Mouse (Mus musculus): Measurements from ENCODE around the gene Gm14443. TPM values are rescaled to one million over a fixed set of nuclear protein-coding genes. Genes with fewer than 3 reads are reported as not detected.
"Not testable (repeated sequence)": the region's sequence is repeated elsewhere in the genome, so short reads cannot be mapped to it uniquely, and the experiment has no call there.

Gm14443 gene
- polyA plus RNA-seq, 1 experiment from 2014 or later, result 0.64 TPM

DNA sequence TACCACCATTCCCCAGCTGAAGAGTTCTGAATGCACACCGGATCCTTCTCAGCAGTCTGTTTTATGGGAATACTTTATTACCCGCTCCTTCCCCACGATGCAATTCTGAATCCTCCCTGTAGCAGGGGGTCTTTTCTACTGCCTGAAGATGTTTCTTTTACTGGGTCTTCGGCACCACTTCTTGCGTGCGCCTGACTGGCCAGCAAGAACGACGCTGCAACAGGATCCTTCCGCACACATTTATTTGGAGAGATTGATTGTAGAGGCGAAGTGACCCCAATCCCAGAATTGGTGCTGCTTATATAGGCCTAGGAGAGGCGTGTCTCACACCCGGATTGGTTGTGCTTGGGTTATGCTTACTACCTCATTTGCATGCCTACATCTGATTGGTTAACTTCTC, 10.6 kb downstream of the Gm14443 start:
- ATAC-seq (replicated peaks; ENCODE audit: low FRiP score, low TSS enrichment, low read depth); H3K9ac ChIP-seq (ENCODE audit: low read length); H3K4me3 ChIP-seq (ENCODE audit: low read depth, low read length); H3K27ac ChIP-seq (ENCODE audit: low read depth); H3K4me2 ChIP-seq (ENCODE audit: low read length); H3K36me3 ChIP-seq (ENCODE audit: control insufficient read depth, insufficient read depth, low read length); DNase-seq (ENCODE audit: low spot score); H3K27me3 ChIP-seq (replicated peaks; ENCODE audit: control insufficient read depth, insufficient read depth, low read length); H3K4me1 ChIP-seq (replicated peaks; ENCODE audit: control insufficient read depth, insufficient read depth, low read length); H3K9me3 ChIP-seq (ENCODE audit: control insufficient read depth, low read length): not testable (repeated sequence)
- WGBS, result 94% methylated on average over 12 of the region's 12 CpGs

GRCm38 (mm10) chr2:175161438-175161837, 14.2 kb downstream of the Gm14443 start:
- WGBS, result 86% methylated on average over 4 of the region's 4 CpGs
- not testable (repeated sequence) for H3K27me3 ChIP-seq (replicated peaks; ENCODE audit: control insufficient read depth, insufficient read depth, low read length); H3K4me3 ChIP-seq (ENCODE audit: low read depth, low read length); ATAC-seq (replicated peaks; ENCODE audit: low FRiP score, low TSS enrichment, low read depth); H3K9me3 ChIP-seq (ENCODE audit: control insufficient read depth, low read length); H3K27ac ChIP-seq (ENCODE audit: low read depth); H3K9ac ChIP-seq (ENCODE audit: low read length); H3K4me1 ChIP-seq (replicated peaks; ENCODE audit: control insufficient read depth, insufficient read depth, low read length); H3K4me2 ChIP-seq (ENCODE audit: low read length); DNase-seq (ENCODE audit: low spot score); H3K36me3 ChIP-seq (ENCODE audit: control insufficient read depth, insufficient read depth, low read length)

DNA sequence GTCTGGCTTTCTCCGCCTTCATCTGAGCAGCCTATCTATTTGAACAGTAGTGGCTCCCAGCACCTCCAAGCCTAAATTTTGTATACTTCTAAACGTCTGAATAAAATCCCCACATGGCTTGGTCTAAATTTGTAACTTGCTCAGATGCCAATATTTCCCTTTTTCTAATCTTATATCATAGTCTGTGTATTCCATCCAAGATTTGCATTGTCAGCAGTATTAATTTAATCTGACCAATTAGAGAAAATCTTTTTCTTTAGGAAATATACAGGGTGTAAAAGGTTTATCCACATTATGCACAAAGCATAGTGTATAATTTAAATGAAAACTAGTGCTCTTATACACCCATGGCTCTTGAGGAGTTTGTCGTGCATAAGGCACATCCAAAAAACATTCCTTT, 17.0 kb downstream of the Gm14443 start:
- no peak for ATAC-seq (replicated peaks; ENCODE audit: low FRiP score, low TSS enrichment, low read depth)
- Histone ChIP-seq H3K4me1 (replicated peaks; ENCODE audit: control insufficient read depth, insufficient read depth, low read length) (no peaks in the 10 kb centered on the region), H3K4me2 (ENCODE audit: low read length) (no peak overlapping the region), H3K4me3 (ENCODE audit: low read depth, low read length) (no peak overlapping the region), H3K27me3 (replicated peaks; ENCODE audit: control insufficient read depth, insufficient read depth, low read length) (no peaks in the 10 kb centered on the region), H3K27ac (ENCODE audit: low read depth) (no peak overlapping the region), H3K9ac (ENCODE audit: low read length) (no peak overlapping the region), H3K36me3 (ENCODE audit: control insufficient read depth, insufficient read depth, low read length) (no peaks in the 10 kb centered on the region), H3K9me3 (ENCODE audit: control insufficient read depth, low read length) (peaks cover 7% of the 10 kb centered on the region; the same call in 1 of the 2 replicates)
- WGBS, result 80% methylated on average over 3 of the region's 3 CpGs
- no peak for DNase-seq (ENCODE audit: low spot score)

- WGBS, result 92% methylated on average over 13 of the region's 13 CpGs
- Histone ChIP-seq H3K27me3 (replicated peaks; ENCODE audit: control insufficient read depth, insufficient read depth, low read length) (no peaks in the 10 kb centered on the region), H3K4me1 (replicated peaks; ENCODE audit: control insufficient read depth, insufficient read depth, low read length) (no peaks in the 10 kb centered on the region), H3K27ac (ENCODE audit: low read depth) (no peak overlapping the region), H3K9ac (ENCODE audit: low read length) (no peak overlapping the region), H3K36me3 (ENCODE audit: control insufficient read depth, insufficient read depth, low read length) (no peaks in the 10 kb centered on the region), H3K4me3 (ENCODE audit: low read depth, low read length) (no peak overlapping the region), H3K9me3 (ENCODE audit: control insufficient read depth, low read length) (peaks cover 7% of the 10 kb centered on the region; the same call in 1 of the 2 replicates), H3K4me2 (ENCODE audit: low read length) (no peak overlapping the region)
- ATAC-seq (replicated peaks; ENCODE audit: low FRiP score, low TSS enrichment, low read depth) (no peak), DNase-seq (ENCODE audit: low spot score) (no peak)
Observed at GRCm38 (mm10) chr2:175156696-175157095, 19.0 kb downstream of the Gm14443 start.

GRCm38 (mm10) chr2:175141993-175142295, 33.7 kb downstream of the Gm14443 start, which contains the start of gene Gm14399:
Gm14399 (minus strand) TSS chr2:175142012.
- WGBS, result 0% methylated on average over 1 of the region's 2 CpGs
- not testable (repeated sequence) for H3K36me3 ChIP-seq (ENCODE audit: control insufficient read depth, insufficient read depth, low read length); H3K4me1 ChIP-seq (replicated peaks; ENCODE audit: control insufficient read depth, insufficient read depth, low read length); DNase-seq (ENCODE audit: low spot score); H3K9me3 ChIP-seq (ENCODE audit: control insufficient read depth, low read length); H3K9ac ChIP-seq (ENCODE audit: low read length); H3K27ac ChIP-seq (ENCODE audit: low read depth); ATAC-seq (replicated peaks; ENCODE audit: low FRiP score, low TSS enrichment, low read depth); H3K27me3 ChIP-seq (replicated peaks; ENCODE audit: control insufficient read depth, insufficient read depth, low read length)
- Histone ChIP-seq H3K4me3 (ENCODE audit: low read depth, low read length) (peak within 1 kb of the TSS; percentile 35), H3K4me2 (ENCODE audit: low read length) (0 out of 2 replicates have a peak within 1 kb of the TSS, but pooled peaks have one; percentile 25)

DNA sequence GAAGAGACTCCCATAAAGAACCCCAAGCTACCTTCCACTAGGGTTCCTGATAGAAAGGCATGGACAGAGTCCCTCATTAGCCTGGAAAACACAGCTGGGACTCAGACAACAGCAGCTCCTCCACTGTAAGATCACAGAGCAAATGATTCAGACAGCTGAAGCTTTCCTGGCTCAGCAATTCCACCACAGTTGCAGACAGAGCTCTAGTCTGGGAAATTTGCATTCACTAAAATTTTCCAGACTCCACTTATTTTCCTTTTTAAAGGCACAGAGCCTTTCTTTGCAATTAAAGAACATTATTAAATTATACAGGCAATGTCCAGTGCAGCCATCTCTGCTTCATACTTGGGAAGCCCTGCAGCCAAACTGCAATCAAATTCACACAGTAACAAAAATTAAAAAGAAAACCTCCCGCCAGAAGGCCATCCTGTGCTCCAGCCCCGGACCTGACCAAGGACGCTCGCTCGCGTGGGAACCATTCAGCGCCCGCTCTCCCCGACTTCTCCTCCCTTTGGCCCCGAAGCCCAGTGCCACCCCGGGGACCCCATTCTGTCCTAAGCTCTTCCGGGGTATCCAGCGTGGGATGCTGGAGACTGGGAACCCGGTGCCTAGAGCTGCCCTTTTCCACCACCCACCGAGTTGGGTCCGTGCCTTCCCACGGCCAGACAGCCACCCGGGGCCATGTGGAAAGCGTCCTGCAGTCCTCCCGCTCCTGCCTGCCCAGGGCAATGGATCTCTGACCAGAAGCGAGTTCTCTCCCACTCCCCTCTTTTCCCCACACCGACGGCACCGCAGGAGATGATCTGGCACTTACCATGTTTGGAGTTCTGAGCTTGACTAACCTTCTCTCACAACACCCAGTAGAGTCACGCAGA, 34.3 kb downstream of the Gm14443 start:
- peak overlapping the region; percentile 35 for H3K4me3 ChIP-seq (ENCODE audit: low read depth, low read length)
- WGBS, result 2% methylated on average over 24 of the region's 25 CpGs
- not testable (repeated sequence) for H3K27ac ChIP-seq (ENCODE audit: low read depth); ATAC-seq (replicated peaks; ENCODE audit: low FRiP score, low TSS enrichment, low read depth); H3K4me1 ChIP-seq (replicated peaks; ENCODE audit: control insufficient read depth, insufficient read depth, low read length); H3K9me3 ChIP-seq (ENCODE audit: control insufficient read depth, low read length); H3K9ac ChIP-seq (ENCODE audit: low read length); H3K27me3 ChIP-seq (replicated peaks; ENCODE audit: control insufficient read depth, insufficient read depth, low read length); H3K36me3 ChIP-seq (ENCODE audit: control insufficient read depth, insufficient read depth, low read length)
- peak; percentile 52 for DNase-seq (ENCODE audit: low spot score)
- H3K4me2 ChIP-seq (ENCODE audit: low read length), result 0 out of 2 replicates have a peak overlapping the region, but pooled peaks have one; percentile 25

DNA sequence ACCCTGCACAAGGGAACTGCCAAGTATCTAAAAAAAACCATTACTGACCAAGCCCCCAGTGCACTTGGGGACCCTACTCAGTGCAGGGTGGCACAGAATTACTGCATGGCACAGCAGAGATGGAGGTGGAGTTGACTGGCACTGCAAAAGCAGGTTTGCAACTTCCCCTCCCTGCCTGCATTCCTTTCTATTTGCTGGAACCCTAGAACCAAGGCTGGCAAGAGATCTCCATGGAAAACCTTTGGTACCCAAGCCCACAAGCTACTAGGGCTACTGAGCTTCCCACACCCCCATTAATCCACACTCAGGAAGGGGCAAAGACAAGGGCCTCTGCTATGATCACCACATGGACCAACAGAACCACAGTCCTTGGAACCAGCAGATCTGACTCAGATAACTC, 35.0 kb downstream of the Gm14443 start:
- not testable (repeated sequence) for DNase-seq (ENCODE audit: low spot score); H3K4me3 ChIP-seq (ENCODE audit: low read depth, low read length); H3K9ac ChIP-seq (ENCODE audit: low read length); H3K27me3 ChIP-seq (replicated peaks; ENCODE audit: control insufficient read depth, insufficient read depth, low read length); ATAC-seq (replicated peaks; ENCODE audit: low FRiP score, low TSS enrichment, low read depth); H3K4me2 ChIP-seq (ENCODE audit: low read length); H3K4me1 ChIP-seq (replicated peaks; ENCODE audit: control insufficient read depth, insufficient read depth, low read length); H3K9me3 ChIP-seq (ENCODE audit: control insufficient read depth, low read length); H3K36me3 ChIP-seq (ENCODE audit: control insufficient read depth, insufficient read depth, low read length); H3K27ac ChIP-seq (ENCODE audit: low read depth)

All from intestine, embryonic 14.5 days (tissue).